Mouse (Mus musculus) hindbrain, postnatal 0 days (tissue): ENCODE data around the gene Gpc6. TPM values are rescaled to one million over a fixed set of nuclear protein-coding genes. Genes with fewer than 3 reads are reported as not detected.

Experiments used
- ATAC-seq: fragments of 200-750 bp; cut with Nextera tagmentation; 2 replicates; pipeline ENCODE4 v1.8.0; 2017; ENCODE audit warnings: mild to moderate bottlenecking, moderate TSS enrichment, moderate library complexity
- DNase-seq: peaks from one replicate; pipeline ENCODE4 v3.0.0-alpha.2; 2015; ENCODE audit warnings: low spot score
- H3K27ac ChIP-seq: fragments of 300-500 bp; sonication (generic); 2 replicates; pipeline ENCODE4 v1.5.1; 2014; ENCODE audit warnings: mild to moderate bottlenecking
- H3K27me3 ChIP-seq: fragments of 300-500 bp; sonication (generic); 2 replicates; pipeline ENCODE4 v1.6.1; 2014; ENCODE audit warnings: low read length, mixed read lengths; ENCODE audit not compliant: insufficient read depth
- H3K36me3 ChIP-seq: fragments of 300-500 bp; sonication (generic); 2 replicates; pipeline ENCODE4 v1.6.1; 2014; ENCODE audit warnings: low read length, mixed read lengths; ENCODE audit not compliant: insufficient read depth
- H3K4me1 ChIP-seq: fragments of 300-500 bp; sonication (generic); 2 replicates; pipeline ENCODE4 v1.6.1; 2014; ENCODE audit warnings: antibody characterized with exemption, low read length, mixed read lengths; ENCODE audit not compliant: insufficient read depth
- H3K4me2 ChIP-seq: fragments of 300-500 bp; sonication (generic); 2 replicates; pipeline ENCODE4 v1.6.1; 2014; ENCODE audit warnings: low read depth, mild to moderate bottlenecking, low read length, moderate library complexity, mixed read lengths
- H3K4me3 ChIP-seq: fragments of 300-500 bp; sonication (generic); 2 replicates; pipeline ENCODE4 v1.5.1; 2014; ENCODE audit warnings: low read length
- H3K9ac ChIP-seq: fragments of 300-500 bp; sonication (generic); replicated peaks from 2 replicates; pipeline ENCODE4 v1.6.1; 2014; ENCODE audit warnings: mild to moderate bottlenecking, low read length, moderate library complexity, mixed read lengths
- H3K9me3 ChIP-seq: fragments of 300-500 bp; sonication (generic); 2 replicates; pipeline ENCODE4 v1.6.1; 2016; ENCODE audit warnings: low read length, mixed read lengths
- CTCF ChIP-seq: IDR thresholded peaks from 2 replicates; pipeline ENCODE4 v1.5.1; 2016; ENCODE audit warnings: antibody characterized with exemption, control low read depth, low read depth
- WGBS: fragments of 180-500 bp; shearing (Covaris S2); extraction: QIAGEN DNeasy Blood & Tissue Kit; methylation state at CpG from one replicate; pipeline ENCODE4 v1.1.7; 2014; 5-methylcytosine and 5-hydroxymethylcytosine counted together
- polyA plus RNA-seq: library from polyadenylated mRNA; unstranded; fragments of >200 nt; fragmentation: Nextera tagmentation; extraction: Ambion mirVana; gene quantifications from 2 replicates; pipeline ENCODE4 v1.2.1, GENCODE M21; 2015
- total RNA-seq: library from RNA; depleted of rRNA; stranded (reverse); fragments of >200 nt; gene quantifications from 2 replicates; pipeline ENCODE4 v1.2.3, GENCODE M21; 2014

The Gpc6 gene
- total and polyA plus RNA-seq, 2 experiments from 2014 or later = 17.9 to 28.5 TPM

DNA sequence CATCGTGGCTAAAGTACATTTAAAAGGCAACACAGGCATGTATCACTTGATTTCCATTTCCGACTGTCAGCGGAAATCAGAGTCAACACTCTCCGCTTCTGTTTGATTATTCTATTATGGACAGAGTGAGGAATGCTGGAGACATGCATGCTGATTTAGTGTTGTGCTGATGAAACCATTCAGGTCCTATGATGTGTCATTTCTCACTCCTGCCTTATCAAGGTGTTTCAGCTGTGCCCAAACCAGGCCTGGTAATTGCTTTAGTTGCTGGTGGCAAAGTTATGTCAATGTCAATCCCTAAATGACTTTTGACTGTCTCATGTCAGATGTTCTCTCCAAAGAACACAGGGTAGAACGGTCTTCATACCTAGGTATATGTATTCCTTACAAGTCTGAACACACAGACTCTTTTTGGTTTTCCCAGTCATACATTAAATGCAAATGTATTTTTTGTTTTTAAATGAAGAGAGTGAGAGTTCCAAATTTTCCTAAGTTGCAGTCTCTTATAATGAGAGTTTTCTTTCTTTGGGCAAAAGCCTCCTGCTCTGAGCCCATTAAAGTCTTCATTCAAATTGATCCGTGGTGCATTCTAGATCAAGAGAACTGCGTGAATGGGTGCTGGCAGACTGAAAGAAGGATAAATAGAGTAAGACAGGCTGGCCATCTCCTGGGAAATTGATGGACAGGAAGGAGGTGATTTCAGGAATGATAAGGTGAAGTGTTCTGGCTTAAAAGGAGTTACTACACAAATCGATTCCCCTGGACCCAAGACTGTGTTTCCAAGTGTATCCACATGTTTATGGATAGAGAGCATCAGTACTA lies 379.0 kb downstream of the Gpc6 start:
- Histone ChIP-seq H3K9me3 (no peaks in the 10 kb centered on the region), H3K27me3 (no peaks in the 10 kb centered on the region), H3K36me3 (no peaks in the 10 kb centered on the region), H3K27ac (no peak overlapping the region), H3K9ac (no peak overlapping the region), H3K4me2 (no peak overlapping the region), H3K4me1 (no peaks in the 10 kb centered on the region), H3K4me3 (no peak overlapping the region)
- WGBS = 61% methylated on average over 8 of the region's 8 CpGs
- ATAC-seq = no peak
- TF ChIP-seq CTCF = no peak
- DNase-seq = no peak

GRCm38 (mm10) chr14:117304723-117305010 lies 379.6 kb downstream of the Gpc6 start:
- no peak for ATAC-seq
- WGBS = 22% methylated on average over 2 of the region's 2 CpGs

DNA sequence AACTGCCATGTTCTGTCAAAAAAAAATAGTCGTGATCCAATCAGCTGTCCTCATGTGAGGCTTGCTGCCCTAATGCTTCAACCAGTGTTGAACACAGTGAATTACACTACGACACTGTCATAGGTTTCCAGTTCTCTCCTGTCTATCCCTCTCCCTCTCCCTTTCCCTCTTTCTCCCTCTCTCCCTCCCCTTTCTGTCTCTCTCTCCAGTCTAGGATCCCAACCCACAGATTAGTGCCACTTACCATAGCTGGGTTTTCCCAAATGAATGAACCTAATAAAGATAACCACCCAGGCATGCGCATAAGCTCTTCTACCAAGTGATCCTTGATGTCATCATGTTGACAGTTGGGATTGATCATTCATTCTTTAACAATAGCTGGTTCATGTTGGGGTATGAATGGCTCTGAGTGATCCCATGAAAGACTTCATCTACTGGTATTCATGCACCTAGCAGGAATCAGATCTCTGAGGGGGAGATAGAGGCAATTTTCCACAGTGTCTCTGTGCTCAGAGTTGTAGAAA lies 384.9 kb downstream of the Gpc6 start:
- DNase-seq (no peak), ATAC-seq (no peak)
- no peak overlapping the region for H3K4me2 ChIP-seq
- no peaks in the 10 kb centered on the region for H3K27me3 ChIP-seq
- no peak for TF ChIP-seq CTCF
- H3K9ac ChIP-seq = no peak overlapping the region
- no peak overlapping the region for H3K27ac ChIP-seq
- H3K9me3 ChIP-seq = no peaks in the 10 kb centered on the region
- H3K4me3 ChIP-seq = no peak overlapping the region
- WGBS = 77% methylated on average over 3 of the region's 3 CpGs
- H3K36me3 ChIP-seq = no peaks in the 10 kb centered on the region
- H3K4me1 ChIP-seq = no peaks in the 10 kb centered on the region

More at GRCm38 (mm10) chr14:117304723-117305010, 379.6 kb downstream of the Gpc6 start:
- no peak for TF ChIP-seq CTCF
- no peaks in the 10 kb centered on the region for H3K36me3 ChIP-seq
- H3K27ac ChIP-seq = no peak overlapping the region
- H3K4me2 ChIP-seq = no peak overlapping the region
- H3K4me1 ChIP-seq = no peaks in the 10 kb centered on the region
- no peak overlapping the region for H3K4me3 ChIP-seq
- H3K9ac ChIP-seq = no peak overlapping the region
- DNase-seq = no peak
- H3K27me3 ChIP-seq = no peaks in the 10 kb centered on the region
- no peaks in the 10 kb centered on the region for H3K9me3 ChIP-seq

DNA sequence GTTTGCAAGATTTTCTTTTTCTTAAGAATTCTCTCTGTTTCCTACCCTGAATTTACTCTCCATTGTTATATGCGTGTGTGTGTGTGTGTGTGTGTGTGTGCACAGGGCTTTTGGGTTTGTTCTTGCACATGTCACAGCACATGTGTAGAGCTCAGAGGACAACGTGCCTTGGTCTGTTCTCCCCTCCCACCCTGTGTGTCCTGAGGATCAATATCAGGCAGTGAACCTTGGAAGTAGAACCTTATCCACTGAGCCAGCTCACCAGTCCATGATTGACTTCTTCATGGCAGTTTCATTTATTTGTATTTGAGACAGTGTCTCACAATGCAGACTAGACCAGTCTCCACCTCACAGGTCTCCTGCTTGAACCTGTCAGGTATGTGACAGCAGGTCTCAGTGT lies 399.1 kb downstream of the Gpc6 start:
- no peak overlapping the region for H3K4me3 ChIP-seq
- no peak overlapping the region for H3K27ac ChIP-seq
- H3K27me3 ChIP-seq = no peaks in the 10 kb centered on the region
- H3K9me3 ChIP-seq = no peaks in the 10 kb centered on the region
- no peak overlapping the region for H3K4me2 ChIP-seq
- no peaks in the 10 kb centered on the region for H3K36me3 ChIP-seq
- no peaks in the 10 kb centered on the region for H3K4me1 ChIP-seq
- WGBS = 85% methylated on average over 2 of the region's 2 CpGs
- H3K9ac ChIP-seq = no peak overlapping the region
- DNase-seq (no peak), ATAC-seq (no peak)
- TF ChIP-seq CTCF = no peak

GRCm38 (mm10) chr14:117332256-117332655 lies 407.1 kb downstream of the Gpc6 start:
- TF ChIP-seq CTCF = no peak
- no peaks in the 10 kb centered on the region for H3K36me3 ChIP-seq
- H3K9ac ChIP-seq = no peak overlapping the region
- H3K4me1 ChIP-seq = no peaks in the 10 kb centered on the region
- no peak overlapping the region for H3K4me3 ChIP-seq
- ATAC-seq (no peak), DNase-seq (no peak)
- no peak overlapping the region for H3K27ac ChIP-seq
- H3K9me3 ChIP-seq = no peaks in the 10 kb centered on the region
- no peaks in the 10 kb centered on the region for H3K27me3 ChIP-seq
- H3K4me2 ChIP-seq = no peak overlapping the region
- WGBS = 94% methylated on average over 1 of the region's 1 CpGs

DNA sequence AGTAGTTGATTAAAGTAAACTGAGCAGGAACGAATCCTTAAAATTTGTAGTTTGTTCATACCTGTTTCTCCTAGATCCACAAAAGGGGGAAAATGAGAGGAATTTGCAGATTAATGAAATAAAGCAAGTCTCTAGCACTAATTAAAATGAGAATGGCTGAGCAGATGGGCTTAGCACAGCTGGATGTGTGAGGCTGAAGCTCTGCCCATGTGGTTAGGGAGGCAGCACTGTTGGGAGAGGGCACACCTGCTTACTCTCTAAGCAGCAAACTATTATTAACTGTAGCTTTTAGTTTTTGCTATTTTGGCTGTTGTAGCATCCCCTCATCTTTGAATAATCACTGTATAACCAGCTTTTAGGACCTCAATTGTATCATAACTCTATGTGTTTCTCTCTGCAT lies 412.2 kb downstream of the Gpc6 start:
- ATAC-seq = no peak
- H3K27me3 ChIP-seq = no peaks in the 10 kb centered on the region
- no peak overlapping the region for H3K9ac ChIP-seq
- H3K4me3 ChIP-seq = no peak overlapping the region
- no peaks in the 10 kb centered on the region for H3K4me1 ChIP-seq
- WGBS = 59% methylated on average over 1 of the region's 1 CpGs
- no peak for DNase-seq
- no peak for TF ChIP-seq CTCF
- no peak overlapping the region for H3K27ac ChIP-seq
- no peaks in the 10 kb centered on the region for H3K36me3 ChIP-seq
- H3K4me2 ChIP-seq = no peak overlapping the region
- H3K9me3 ChIP-seq = no peaks in the 10 kb centered on the region

GRCm38 (mm10) chr14:117340549-117340948 lies 415.4 kb downstream of the Gpc6 start:
- Histone ChIP-seq H3K27ac (no peak overlapping the region), H3K36me3 (no peaks in the 10 kb centered on the region), H3K4me3 (no peak overlapping the region), H3K9me3 (no peaks in the 10 kb centered on the region), H3K4me2 (no peak overlapping the region), H3K27me3 (no peaks in the 10 kb centered on the region), H3K4me1 (no peaks in the 10 kb centered on the region), H3K9ac (no peak overlapping the region)
- TF ChIP-seq CTCF = no peak
- DNase-seq (no peak), ATAC-seq (no peak)
- 82% methylated on average over 4 of the region's 4 CpGs for WGBS
